Mouse (Mus musculus): ENCODE measurements at regions not wholly inside any gene's neighbourhood (a gene's known extent, or its start where the extent isn't known, plus 50 kb on each side); places are given as distances from the start of the nearest gene placed in this dataset.

DNA sequence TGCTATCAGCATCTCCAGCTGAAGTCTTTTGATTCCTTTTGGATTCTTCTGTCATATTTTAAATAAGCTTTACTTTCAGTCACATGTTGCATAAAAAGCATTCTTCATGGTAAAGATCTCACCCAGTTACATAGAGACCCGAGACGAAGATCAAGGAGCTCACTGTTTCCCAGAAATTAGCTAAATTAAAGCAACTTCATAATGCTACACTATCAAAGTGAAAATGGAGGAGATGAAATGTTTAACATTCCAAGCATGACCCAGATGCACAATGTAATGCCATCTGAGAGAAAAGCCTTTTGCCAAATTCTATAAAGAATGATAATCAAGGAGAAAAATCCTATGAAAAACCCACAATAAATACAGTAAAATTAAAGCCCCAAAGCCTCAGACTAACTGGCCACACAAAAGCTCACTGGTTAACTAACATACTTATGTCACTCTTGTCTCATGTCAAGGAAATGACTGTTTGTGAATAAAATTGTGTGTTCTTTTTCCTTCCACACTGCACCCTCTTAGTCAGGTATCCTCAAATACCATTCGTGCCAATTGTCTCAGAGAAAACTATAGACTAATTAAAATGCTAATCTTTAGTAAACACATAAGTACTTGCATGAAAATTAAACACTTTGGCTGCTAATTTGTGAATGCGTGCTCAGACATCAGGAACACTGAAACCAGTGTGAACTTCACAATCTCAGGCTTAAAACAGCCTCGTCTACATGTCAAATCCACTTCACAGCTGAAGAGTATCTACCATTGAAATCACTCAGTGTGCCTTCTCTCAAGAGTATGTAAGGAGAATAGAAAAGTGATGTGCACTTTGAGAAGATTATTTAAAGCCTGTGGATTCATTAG, 215.7 kb downstream of the Tmem161b start:
- no peak for TF ChIP-seq CTCF (IDR thresholded peaks at IDR 0.05; ENCODE audit: low read depth)
- TF ChIP-seq EP300 (IDR thresholded peaks at IDR 0.05; ENCODE audit: low read depth), result no peak
